Mouse (Mus musculus) fat pad, adult 2 months (tissue): ENCODE results near the gene Ppp4c.

ENCODE experiments used
- DNase-seq: peaks from one replicate; pipeline ENCODE4 v3.0.0-alpha.2; 2011; ENCODE audit warnings: low read depth, low spot score; ENCODE audit errors: extremely low read depth

Gene Ppp4c

GRCm38 (mm10) chr7:126791851-126792720 lies at the start of gene Ppp4c:
Ppp4c (minus strand) TSS chr7:126792496.
- no peak for DNase-seq

- no peak for DNase-seq
Observed at GRCm38 (mm10) chr7:126833294-126833693, 41.0 kb upstream of the Ppp4c start.

- DNase-seq: no peak
Observed at GRCm38 (mm10) chr7:126832036-126832598, 39.8 kb upstream of the Ppp4c start.

GRCm38 (mm10) chr7:126831539-126831938 lies 39.2 kb upstream of the Ppp4c start, which contains the start of gene 4930451I11Rik:
4930451I11Rik (minus strand) TSS chr7:126831639.
- DNase-seq: no peak

- DNase-seq: no peak
Observed at GRCm38 (mm10) chr7:126825952-126826351, 33.7 kb upstream of the Ppp4c start.

GRCm38 (mm10) chr7:126825403-126825802 lies 33.1 kb upstream of the Ppp4c start:
- DNase-seq: no peak

GRCm38 (mm10) chr7:126823940-126824339 lies 31.6 kb upstream of the Ppp4c start:
- no peak for DNase-seq

- DNase-seq: no peak
Observed at GRCm38 (mm10) chr7:126823202-126823711, 31.0 kb upstream of the Ppp4c start.

- DNase-seq: no peak
Observed at GRCm38 (mm10) chr7:126822741-126823140, 30.4 kb upstream of the Ppp4c start.

- no peak for DNase-seq
Observed at GRCm38 (mm10) chr7:126821835-126822511, 29.7 kb upstream of the Ppp4c start.

- DNase-seq: no peak
Observed at GRCm38 (mm10) chr7:126818818-126819217, 26.5 kb upstream of the Ppp4c start.

GRCm38 (mm10) chr7:126817595-126817994 lies 25.3 kb upstream of the Ppp4c start:
- DNase-seq: no peak

GRCm38 (mm10) chr7:126816494-126816893 lies 24.2 kb upstream of the Ppp4c start:
- no peak for DNase-seq

GRCm38 (mm10) chr7:126815726-126816222 lies 23.5 kb upstream of the Ppp4c start:
- DNase-seq: no peak

- no peak for DNase-seq
Observed at GRCm38 (mm10) chr7:126809723-126810369, 17.6 kb upstream of the Ppp4c start.

GRCm38 (mm10) chr7:126808703-126809455 lies 16.6 kb upstream of the Ppp4c start:
- DNase-seq: no peak

- DNase-seq: no peak
Observed at GRCm38 (mm10) chr7:126807405-126807804, 15.1 kb upstream of the Ppp4c start.

GRCm38 (mm10) chr7:126806956-126807355 lies 14.7 kb upstream of the Ppp4c start:
- DNase-seq: peak; percentile 91

GRCm38 (mm10) chr7:126803751-126804150 lies 11.5 kb upstream of the Ppp4c start:
- no peak for DNase-seq

GRCm38 (mm10) chr7:126803181-126803580 lies 10.9 kb upstream of the Ppp4c start:
- DNase-seq: no peak
